Mouse (Mus musculus): ENCODE measurements around the gene Hs6st2. TPM values are rescaled to one million over a fixed set of nuclear protein-coding genes. Genes with fewer than 3 reads are reported as not detected.

Hs6st2 gene
- total and polyA plus RNA-seq, 3 experiments: not detected

Other genes starting within 250 kb of the Hs6st2 start
- not detected in 2 replicates for gene Usp26, start 119.4 kb upstream of the Hs6st2 start, total RNA-seq (2012; rRNA removed)
- not detected in 2 replicates for gene Usp26, start 119.4 kb upstream of the Hs6st2 start, total RNA-seq (2014; rRNA removed)
- gene Usp26, start 119.4 kb upstream of the Hs6st2 start, polyA plus RNA-seq (2012; ENCODE audit: insufficient read length, low read depth): not detected in 2 replicates